Mouse (Mus musculus) kidney, adult 8-10 months (tissue): Measurements from ENCODE around the gene Armc5.
A peak's percentile ranks its signal among the peaks of the same experiment; 100 is the strongest.

Experiments used
- DNase-seq, 2 experiments: peaks; one replicate each; pipeline ENCODE4 v3.0.0; 2022

Gene Armc5

GRCm38 (mm10) chr7:128246496-128247391 is 9.6 kb downstream of the Armc5 start, which contains the start of gene Tgfb1i1:
Gene Tgfb1i1 (plus strand): TSS chr7:128246812.
- DNase-seq, result no peak

GRCm38 (mm10) chr7:128247443-128247842 is 10.3 kb downstream of the Armc5 start:
- peak; percentile 76 to 87 for DNase-seq

DNA sequence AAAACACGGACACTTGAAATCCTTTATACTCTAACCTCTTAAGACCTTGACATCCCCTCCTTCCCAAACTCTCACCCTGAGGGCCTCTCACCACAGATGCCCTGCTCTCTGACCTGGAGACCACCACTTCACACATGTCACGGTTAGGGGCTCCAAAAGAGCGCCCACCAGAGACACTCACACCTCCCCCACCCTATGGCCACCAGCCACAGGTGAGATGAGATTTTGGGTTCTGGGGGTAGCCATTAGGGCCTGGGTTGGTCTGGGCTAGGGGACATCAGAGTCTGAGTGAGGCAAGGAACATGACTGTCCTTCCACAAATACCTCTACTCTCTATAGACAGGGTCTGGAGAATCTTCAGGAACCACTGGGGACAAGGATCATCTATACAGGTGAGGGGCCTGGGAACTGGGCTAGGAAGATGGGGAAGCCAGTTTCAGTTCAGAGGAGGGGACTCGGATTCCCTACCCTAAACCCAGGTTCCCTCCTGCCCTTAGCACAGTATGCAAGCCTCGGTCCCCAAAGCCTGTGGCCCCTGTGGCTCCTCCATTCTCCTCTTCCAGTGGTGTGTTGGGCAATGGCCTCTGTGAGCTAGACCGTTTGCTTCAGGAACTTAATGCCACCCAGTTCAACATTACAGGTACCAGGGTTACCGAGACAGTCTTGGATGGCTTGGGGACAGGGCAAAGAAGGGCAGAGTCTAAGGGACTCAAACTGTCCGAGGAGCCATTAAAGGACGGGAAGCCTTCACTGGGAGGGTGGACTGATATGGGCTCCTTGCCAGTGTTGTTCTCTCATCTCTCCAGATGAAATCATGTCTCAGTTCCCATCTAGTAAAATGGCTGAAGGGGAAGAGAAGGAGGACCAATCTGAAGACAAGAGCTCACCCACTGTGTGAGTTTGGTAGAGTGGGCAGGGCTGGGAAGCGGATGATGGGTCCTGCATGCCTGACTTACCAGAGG is 11.2 kb downstream of the Armc5 start:
- no peak for DNase-seq

- DNase-seq, result no peak
Observed at GRCm38 (mm10) chr7:128249998-128250397, 12.9 kb downstream of the Armc5 start.

DNA sequence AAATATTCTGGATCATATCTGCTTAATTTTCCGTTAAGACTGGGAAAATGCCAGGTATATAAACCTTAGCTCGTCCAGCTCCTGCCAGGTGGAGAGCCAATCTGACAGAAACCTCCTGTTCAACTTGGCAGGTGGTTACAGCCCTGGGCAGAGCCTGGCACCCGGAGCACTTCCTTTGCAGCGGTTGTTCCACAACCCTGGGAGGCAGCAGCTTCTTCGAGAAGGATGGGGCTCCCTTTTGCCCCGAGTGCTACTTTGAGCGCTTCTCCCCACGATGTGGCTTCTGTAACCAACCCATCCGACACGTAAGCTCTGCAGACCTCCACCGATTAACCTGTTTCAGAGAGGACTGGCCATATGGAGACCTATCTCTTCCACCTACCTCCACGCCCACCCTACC is 14.8 kb downstream of the Armc5 start:
- no peak for DNase-seq

DNA sequence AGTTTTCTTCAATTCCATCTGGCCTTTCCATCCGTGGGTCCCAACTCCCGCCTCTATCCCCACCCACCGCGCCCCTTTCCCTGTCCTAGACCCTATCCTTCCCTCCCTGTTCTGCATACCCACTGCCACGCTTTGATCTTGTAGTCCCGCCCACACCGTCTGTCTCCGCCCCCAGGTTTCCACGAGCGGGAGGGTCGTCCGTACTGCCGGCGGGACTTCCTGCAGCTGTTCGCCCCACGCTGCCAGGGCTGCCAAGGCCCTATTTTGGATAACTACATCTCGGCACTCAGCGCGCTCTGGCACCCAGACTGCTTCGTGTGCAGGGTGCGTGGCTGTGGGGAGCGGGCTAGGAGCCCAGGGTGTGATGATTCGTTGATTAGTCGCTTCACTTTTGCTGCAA is 15.5 kb downstream of the Armc5 start:
- DNase-seq, result no peak

DNA sequence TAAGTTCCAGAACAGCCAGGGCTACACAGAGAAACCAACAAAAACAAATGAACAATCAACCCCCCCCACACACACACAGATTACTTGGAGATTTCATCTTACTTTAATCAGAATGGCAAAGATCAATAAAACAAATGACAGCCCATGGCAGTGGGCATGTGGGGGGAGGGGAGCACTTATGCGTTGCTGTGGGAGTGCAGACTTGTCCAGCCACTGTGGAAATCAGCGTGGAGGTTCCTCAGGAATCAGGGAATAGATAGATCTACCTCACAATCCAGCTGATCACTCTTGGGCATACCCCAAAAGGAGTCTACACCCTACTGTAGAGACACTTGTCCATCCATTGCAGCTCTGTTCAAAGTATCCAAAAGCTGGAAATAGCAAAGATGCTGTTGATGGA is 17.8 kb downstream of the Armc5 start:
- no peak for DNase-seq

DNA sequence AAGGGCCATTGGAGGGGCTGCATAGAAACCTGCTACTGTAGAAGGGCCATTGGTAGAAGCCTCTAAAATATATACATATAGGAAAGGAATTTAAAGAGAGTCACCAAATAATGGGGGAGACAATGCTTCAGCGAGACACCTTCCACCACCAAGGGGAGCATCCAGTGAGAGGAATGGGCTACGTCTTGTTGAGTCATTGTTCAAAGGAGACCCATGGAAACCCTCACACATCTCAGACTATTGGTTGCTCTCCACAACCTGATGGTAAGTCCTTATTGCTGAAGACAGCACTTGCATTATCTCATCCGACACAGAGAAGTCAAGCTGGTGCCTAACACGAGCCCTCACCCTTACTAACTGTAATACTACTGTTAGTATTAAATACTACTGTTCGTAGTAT is 18.6 kb downstream of the Armc5 start:
- no peak for DNase-seq

- no peak for DNase-seq
Observed at GRCm38 (mm10) chr7:128256783-128257334, 19.7 kb downstream of the Armc5 start.

DNA sequence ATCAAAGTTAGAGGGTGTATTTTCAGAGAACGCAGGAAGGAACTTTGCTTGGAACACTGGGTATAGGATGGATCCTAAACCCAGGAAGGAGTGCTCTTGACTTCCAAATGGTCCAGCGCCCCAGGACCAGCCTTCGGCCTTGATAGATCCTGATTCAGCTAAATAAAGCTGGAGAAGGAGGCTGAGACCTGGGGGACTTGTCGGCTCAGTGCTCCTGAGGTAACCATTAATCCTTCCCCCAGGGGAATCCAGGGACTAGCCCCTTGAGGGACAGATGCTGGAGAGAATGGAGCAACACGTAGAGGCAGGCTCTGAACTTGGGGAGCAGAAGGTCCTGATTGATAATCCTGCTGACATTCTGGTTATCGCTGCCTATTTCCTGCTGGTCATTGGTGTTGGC is 28.3 kb downstream of the Armc5 start, which contains the start of gene Slc5a2:
TSS of gene Slc5a2 (plus strand) at position 247 of the 400 bp plus-strand sequence.
- DNase-seq, result peak; percentile 59 to 61

- DNase-seq, result peak; percentile 45 to 50
Observed at GRCm38 (mm10) chr7:128266056-128266455, 28.9 kb downstream of the Armc5 start.

DNA sequence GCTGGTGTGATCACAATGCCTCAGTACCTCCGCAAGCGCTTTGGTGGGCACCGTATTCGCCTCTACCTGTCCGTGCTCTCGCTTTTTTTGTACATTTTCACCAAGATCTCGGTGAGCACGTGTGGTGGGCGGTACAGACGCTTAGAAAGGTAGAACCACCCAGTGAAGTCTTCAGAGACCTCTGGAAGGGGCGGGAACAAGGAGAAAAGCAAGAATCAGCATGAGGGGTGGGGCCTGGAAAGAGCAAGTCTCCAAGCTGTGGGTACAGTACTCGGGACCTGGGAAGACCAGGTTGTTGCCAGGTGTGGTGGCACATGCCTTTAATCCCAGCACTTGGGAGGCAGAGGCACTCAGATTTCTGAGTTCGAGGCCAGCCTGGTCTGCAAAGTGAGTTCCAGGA is 30.2 kb downstream of the Armc5 start:
- peak; percentile 57 to 58 for DNase-seq

GRCm38 (mm10) chr7:128267813-128268212 is 30.7 kb downstream of the Armc5 start:
- no peak for DNase-seq

DNA sequence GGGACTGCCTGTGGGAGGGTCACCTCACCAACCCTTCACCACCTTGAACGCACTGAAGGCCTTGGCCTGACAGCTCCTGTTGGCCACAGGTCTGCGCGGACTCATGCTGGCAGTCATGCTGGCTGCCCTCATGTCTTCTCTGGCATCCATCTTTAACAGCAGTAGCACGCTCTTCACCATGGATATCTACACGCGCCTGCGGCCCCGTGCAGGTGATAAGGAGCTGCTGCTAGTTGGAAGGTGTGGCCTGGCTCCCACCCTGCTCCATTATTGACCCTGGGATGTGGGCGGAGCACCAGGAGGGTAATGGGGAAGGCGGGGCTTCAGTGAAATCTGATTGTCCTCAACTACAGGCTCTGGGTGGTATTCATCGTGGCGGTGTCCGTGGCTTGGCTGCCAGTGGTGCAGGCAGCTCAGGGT is 33.3 kb downstream of the Armc5 start:
- DNase-seq, result no peak

DNA sequence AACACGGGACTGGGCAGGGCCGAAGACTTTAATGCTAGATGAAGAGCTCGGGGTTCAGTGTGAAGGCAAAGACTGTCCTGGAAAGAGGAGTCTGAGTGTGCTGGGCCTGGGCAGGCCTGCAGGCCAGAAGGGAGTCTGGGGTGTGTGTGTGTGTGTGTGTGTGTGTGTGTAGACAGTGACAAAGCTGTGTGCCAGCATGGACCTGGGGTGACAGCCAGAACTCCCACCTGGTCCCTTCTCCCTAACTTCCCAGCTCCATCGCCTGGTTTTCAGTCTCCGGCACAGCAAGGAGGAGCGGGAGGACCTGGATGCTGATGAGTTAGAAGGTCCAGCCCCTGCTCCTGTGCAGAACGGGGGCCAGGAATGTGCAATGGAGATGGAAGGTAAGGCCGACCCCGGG is 34.4 kb downstream of the Armc5 start:
- no peak for DNase-seq

- no peak for DNase-seq
Observed at GRCm38 (mm10) chr7:128276051-128276450, 38.9 kb downstream of the Armc5 start.

GRCm38 (mm10) chr7:128279750-128280149 is 42.6 kb downstream of the Armc5 start:
- no peak for DNase-seq

DNA sequence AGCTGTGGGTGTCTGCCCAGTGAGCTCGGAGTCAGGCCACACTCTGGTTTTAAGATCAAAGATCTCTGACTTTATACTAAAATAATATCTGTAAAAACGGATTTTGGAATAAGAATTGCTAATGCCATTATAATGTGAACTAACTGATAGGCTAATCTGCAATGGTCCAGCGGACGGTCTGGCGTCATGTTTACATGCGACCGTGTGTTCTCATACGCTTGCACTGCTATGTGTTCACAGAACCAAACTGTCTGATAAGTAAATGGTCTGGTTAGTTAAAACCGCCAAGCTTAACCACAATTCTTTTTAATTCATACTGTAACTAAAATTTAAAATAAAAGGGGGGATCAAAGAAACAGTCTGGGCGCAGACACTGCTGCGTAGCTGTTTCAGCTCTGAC is 44.6 kb downstream of the Armc5 start:
- no peak for DNase-seq

GRCm38 (mm10) chr7:128282532-128283244 is 45.5 kb downstream of the Armc5 start:
- DNase-seq, result no peak

- no peak for DNase-seq
Observed at GRCm38 (mm10) chr7:128284047-128284446, 46.9 kb downstream of the Armc5 start.

DNA sequence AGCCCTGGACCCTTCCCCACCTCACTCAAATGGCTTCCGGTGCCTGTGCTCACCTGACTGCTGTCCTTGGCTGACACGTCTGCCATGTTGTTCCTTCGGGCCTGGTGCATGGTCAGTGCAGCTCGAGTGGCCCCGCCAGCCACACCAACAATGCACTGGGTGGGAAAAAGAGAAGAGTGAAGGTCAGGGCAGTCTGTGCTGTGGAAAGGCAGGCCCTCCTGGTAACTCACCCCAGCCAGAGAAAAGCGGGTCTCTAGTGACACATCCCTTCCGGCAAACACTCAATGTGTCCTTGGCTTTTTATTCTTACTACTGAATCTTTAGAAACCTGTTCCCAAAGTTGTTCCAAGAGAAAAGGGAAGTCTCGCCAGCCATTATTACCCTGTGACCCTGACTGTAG is 47.9 kb downstream of the Armc5 start:
- DNase-seq, result no peak

GRCm38 (mm10) chr7:128288923-128289544 is 51.9 kb downstream of the Armc5 start:
- no peak for DNase-seq
